Mouse (Mus musculus): Measurements from ENCODE around the gene Map6. TPM values are rescaled to one million over a fixed set of nuclear protein-coding genes. Genes with fewer than 3 reads are reported as not detected.

The Map6 gene
- polyA plus RNA-seq, 1 experiment from 2014 or later = 3.5 TPM

- H3K4me1 ChIP-seq (ENCODE audit: control insufficient read depth, insufficient read depth, low read length) = peaks cover 45% of the 10 kb centered on the region
Observed at GRCm38 (mm10) chr7:99386030-99386429, 118.8 kb downstream of the Map6 start.

More at GRCm38 (mm10) chr7:99386030-99386429, 118.8 kb downstream of the Map6 start:
- Histone ChIP-seq H3K4me2 (ENCODE audit: low read depth, low read length) (no peak overlapping the region), H3K9ac (ENCODE audit: low read depth, low read length) (peak overlapping the region; percentile 30; the same call in 1 of the 2 replicates), H3K9me3 (ENCODE audit: control insufficient read depth, low read length) (no peaks in the 10 kb centered on the region), H3K27me3 (replicated peaks; ENCODE audit: control insufficient read depth, insufficient read depth, low read length) (no peaks in the 10 kb centered on the region), H3K4me3 (ENCODE audit: low read length) (no peak overlapping the region), H3K27ac (ENCODE audit: low read length) (no peak overlapping the region), H3K36me3 (ENCODE audit: control insufficient read depth, insufficient read depth, low read length) (no peaks in the 10 kb centered on the region)
- ATAC-seq = no peak
- WGBS = 68% methylated on average over 5 of the region's 5 CpGs

Other genes with a start within 250 kb of the Map6 start
- gene Uvrag, start 126.3 kb upstream of the Map6 start, polyA plus RNA-seq (2015; fragmentation: Nextera tagmentation; extraction: Ambion mirVana) = 17.4 and 18.3 TPM in 2 replicates
- 325 and 488 TPM in 2 replicates for gene Dgat2, start 84.7 kb upstream of the Map6 start, polyA plus RNA-seq (2015; fragmentation: Nextera tagmentation; extraction: Ambion mirVana)
- gene Mogat2, start 28.8 kb upstream of the Map6 start, polyA plus RNA-seq (2015; fragmentation: Nextera tagmentation; extraction: Ambion mirVana) = 234 and 306 TPM in 2 replicates
- 903 and 983 TPM in 2 replicates for gene Serpinh1, start 85.8 kb downstream of the Map6 start, polyA plus RNA-seq (2015; fragmentation: Nextera tagmentation; extraction: Ambion mirVana)
- 17.1 and 17.5 TPM in 2 replicates for gene Gdpd5, start 114.0 kb downstream of the Map6 start, polyA plus RNA-seq (2015; fragmentation: Nextera tagmentation; extraction: Ambion mirVana)
- gene Klhl35, start 198.6 kb downstream of the Map6 start, polyA plus RNA-seq (2015; fragmentation: Nextera tagmentation; extraction: Ambion mirVana) = 0.15 and 0.17 TPM in 2 replicates
- gene Rps3, start 216.3 kb downstream of the Map6 start, polyA plus RNA-seq (2015; fragmentation: Nextera tagmentation; extraction: Ambion mirVana) = 775 and 816 TPM in 2 replicates